Mouse (Mus musculus): ENCODE results near the gene Nqo2.

DNA sequence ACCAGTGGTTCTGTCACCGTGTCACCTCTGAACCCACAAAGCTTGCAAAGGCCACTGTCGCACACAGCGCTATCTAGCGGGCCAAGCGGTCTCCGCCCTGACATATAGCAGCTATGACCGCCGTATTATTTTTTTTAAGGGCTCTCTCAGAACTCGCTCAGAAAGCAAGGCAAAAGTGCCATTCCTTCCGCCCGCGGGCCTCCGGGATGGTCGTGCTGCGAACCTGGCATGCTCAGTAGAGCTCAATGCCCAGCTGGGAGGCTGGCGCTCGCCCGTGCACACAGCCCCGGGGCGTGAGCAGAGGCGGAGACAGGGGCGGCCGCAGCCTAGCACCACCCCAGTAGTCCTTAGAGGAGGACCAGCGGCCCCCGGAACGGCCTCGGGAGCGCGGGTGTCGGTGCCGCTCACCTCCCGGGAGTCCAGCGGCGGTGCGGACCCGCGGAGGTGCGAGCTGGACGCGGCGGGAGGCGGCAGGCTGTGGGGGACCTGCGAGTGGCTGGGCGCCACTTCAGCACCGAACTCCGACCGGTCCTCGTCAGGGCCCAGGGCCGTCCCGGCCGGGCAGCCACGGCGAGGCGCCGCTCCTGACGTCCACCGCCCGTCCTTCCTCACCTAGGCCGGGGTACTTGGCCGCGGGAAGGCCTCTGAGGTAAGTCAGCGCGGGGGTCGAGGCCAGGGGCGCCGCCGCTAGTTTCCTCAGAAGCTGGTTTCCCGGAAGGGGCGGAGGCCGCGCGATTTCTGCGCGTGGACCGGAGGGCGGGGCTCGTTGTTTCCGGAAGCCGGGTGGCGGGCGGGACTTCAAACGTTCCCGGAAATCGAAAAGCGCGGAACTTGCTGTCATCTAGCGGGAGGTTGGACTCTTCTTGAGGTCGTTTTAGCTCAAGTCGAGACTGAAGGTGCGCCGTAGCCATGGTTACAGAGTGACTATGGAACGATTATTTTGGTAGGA lies 37.8 kb downstream of the Nqo2 start, which contains the start of the genes Ripk1 and Serpinb6a:
- no peak for TF ChIP-seq GATA1 (IDR thresholded peaks at IDR 0.05; ENCODE audit: borderline replicate concordance, low read length)
- peak; percentile 82; the same call in 1 of the 2 replicates for TF ChIP-seq FLI1 (IDR thresholded peaks at IDR 0.05; ENCODE audit: low read length)

Data from megakaryocyte, embryonic 14.5 days (primary cell).